Mouse (Mus musculus) MEL (cell line): ENCODE results near the gene Rnf152.
A peak's percentile ranks its signal among the peaks of the same experiment; 100 is the strongest.

Experiments
- CTCF ChIP-seq, 3 experiments: IDR thresholded peaks in 2 of 3; conservative IDR thresholded peaks in 1 of 3; 2 replicates each; pipeline ENCODE4 v1.5.1; 2011 to 2012; ENCODE audit warnings: low read length in 3 of 3, low read depth in 2 of 3, mild to moderate bottlenecking in 2 of 3, improper control_type of control experiment in 1 of 3, inconsistent platforms in 1 of 3, mixed read lengths in 1 of 3, moderate library complexity in 1 of 3; ENCODE audit not compliant: control insufficient read depth in 1 of 3, insufficient read depth in 1 of 3, poor library complexity in 1 of 3, severe bottlenecking in 1 of 3
- ELF1 ChIP-seq: IDR thresholded peaks from 2 replicates; pipeline ENCODE4 v1.6.1; 2014; ENCODE audit warnings: low read depth, mild to moderate bottlenecking, inconsistent platforms, low read length, improper control_type of control experiment, moderate library complexity
- EP300 ChIP-seq, 2 experiments: IDR thresholded peaks; 2 replicates each; pipeline ENCODE4 v1.6.1; 2011; ENCODE audit warnings: improper control_type of control experiment in 2 of 2, low read length in 2 of 2, low read depth in 1 of 2, mild to moderate bottlenecking in 1 of 2
- GATA1 ChIP-seq: IDR thresholded peaks from 2 replicates; pipeline ENCODE4 v1.6.1; 2011; ENCODE audit warnings: low read depth, low read length, improper control_type of control experiment
- TAL1 ChIP-seq: IDR thresholded peaks from 2 replicates; pipeline ENCODE4 v1.6.1; 2012; ENCODE audit warnings: mild to moderate bottlenecking, inconsistent platforms, low read length, moderate library complexity, mixed read lengths

GRCm38 (mm10) chr1:105249190-105249589 is 107.3 kb downstream of the Rnf152 start:
- peak; percentile 49 to 62; a peak in 3 of 4 replicates for TF ChIP-seq EP300 (IDR thresholded peaks at IDR 0.05; ENCODE audit: low read depth in 1 of 2, low read length in 2 of 2)
- TF ChIP-seq GATA1 = 0 out of 2 replicates have a peak, but pooled peaks have one; percentile 15
- TF ChIP-seq TAL1 = 0 out of 2 replicates have a peak, but pooled peaks have one; percentile 20
- no peak for TF ChIP-seq CTCF (IDR thresholded peaks at IDR 0.05 in 2 of 3, conservative IDR thresholded peaks at IDR 0.05 in 1 of 3; ENCODE audit: control insufficient read depth in 1 of 3, insufficient read depth in 1 of 3, low read depth in 2 of 3, low read length in 3 of 3, poor library complexity in 1 of 3, severe bottlenecking in 1 of 3)
- TF ChIP-seq ELF1 = no peak
